Mouse (Mus musculus): ENCODE measurements around the gene Gdf7. TPM values are rescaled to one million over a fixed set of nuclear protein-coding genes. Genes with fewer than 3 reads are reported as not detected.

Gene Gdf7
- polyA plus RNA-seq, 1 experiment from 2014 or later, result not detected

DNA sequence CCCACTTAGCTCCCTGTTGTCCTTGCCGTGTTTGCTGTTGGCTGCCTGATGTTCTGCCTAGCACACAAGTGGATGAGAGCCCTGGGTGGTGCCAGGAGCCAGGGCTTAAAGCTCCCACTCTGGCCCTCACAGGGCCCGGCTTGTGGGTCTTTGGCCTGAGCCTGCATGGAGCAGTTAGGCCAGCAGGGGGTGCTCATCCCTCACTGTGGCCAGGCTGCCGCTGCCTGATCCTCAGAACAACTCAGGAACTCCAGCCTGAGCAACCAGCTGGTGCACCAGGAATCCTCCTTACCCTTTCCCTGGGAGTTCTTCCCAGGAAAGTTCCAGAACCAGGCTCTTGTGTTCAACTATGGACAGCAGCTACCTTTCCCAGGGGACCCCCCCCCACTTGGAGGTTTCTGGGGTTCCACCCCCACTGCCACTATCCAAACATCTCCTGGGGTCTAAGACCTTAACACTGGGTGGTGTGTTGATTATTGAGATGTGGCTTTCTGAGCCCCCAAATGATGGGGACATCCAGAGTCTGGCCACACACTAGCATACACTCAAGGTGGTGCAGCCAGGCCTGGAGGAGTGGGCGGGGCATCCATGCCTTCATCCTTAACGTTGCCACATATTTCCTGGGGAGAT, 18.4 kb upstream of the Gdf7 start:
- Histone ChIP-seq H3K9ac (replicated peaks; ENCODE audit: low read depth, low read length) (no peak overlapping the region), H3K4me1 (replicated peaks; ENCODE audit: control insufficient read depth, insufficient read depth, low read length) (no peaks in the 10 kb centered on the region), H3K9me3 (ENCODE audit: control insufficient read depth, low read length) (no peaks in the 10 kb centered on the region), H3K36me3 (ENCODE audit: control insufficient read depth, insufficient read depth) (0 out of 2 replicates have a peak, but pooled peaks cover 4% of the 10 kb centered on the region), H3K27me3 (replicated peaks; ENCODE audit: control insufficient read depth, insufficient read depth, low read length) (no peaks in the 10 kb centered on the region), H3K27ac (ENCODE audit: low read length) (no peak overlapping the region), H3K4me2 (ENCODE audit: low read length) (no peak overlapping the region), H3K4me3 (replicated peaks; ENCODE audit: low read length) (no peak overlapping the region)
- ATAC-seq, result peak; percentile 49
- WGBS, result 43% methylated on average over 5 of the region's 5 CpGs

DNA sequence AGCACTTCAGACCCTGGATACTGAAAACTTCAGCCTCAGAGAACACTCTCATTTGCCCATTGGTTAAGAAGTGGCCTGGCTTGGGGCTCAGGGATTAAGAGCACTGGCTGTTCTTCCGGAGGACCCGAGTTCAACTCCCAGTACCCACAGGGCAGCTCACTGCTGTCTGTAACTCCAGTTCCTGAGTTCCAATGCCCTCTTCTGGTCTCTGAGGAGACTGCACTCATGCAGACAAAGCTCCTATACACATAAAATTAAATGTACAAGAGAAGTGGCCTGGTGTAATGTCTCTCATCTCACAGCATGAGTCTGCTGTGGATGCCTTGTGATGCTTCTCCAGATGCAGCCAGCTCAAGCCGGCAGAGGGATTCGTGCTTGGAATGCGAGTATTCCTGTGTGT, 14.8 kb upstream of the Gdf7 start:
- 84% methylated on average over 5 of the region's 5 CpGs for WGBS
- no peaks in the 10 kb centered on the region; the same call in 1 of the 2 replicates for H3K27me3 ChIP-seq (replicated peaks; ENCODE audit: control insufficient read depth, insufficient read depth, low read length)
- no peak overlapping the region for H3K9ac ChIP-seq (replicated peaks; ENCODE audit: low read depth, low read length)
- no peak overlapping the region for H3K4me3 ChIP-seq (replicated peaks; ENCODE audit: low read length)
- no peak overlapping the region for H3K4me2 ChIP-seq (ENCODE audit: low read length)
- H3K36me3 ChIP-seq (ENCODE audit: control insufficient read depth, insufficient read depth), result no peaks in the 10 kb centered on the region
- H3K27ac ChIP-seq (ENCODE audit: low read length), result no peak overlapping the region
- ATAC-seq, result no peak
- H3K4me1 ChIP-seq (replicated peaks; ENCODE audit: control insufficient read depth, insufficient read depth, low read length), result peaks cover 10% of the 10 kb centered on the region
- H3K9me3 ChIP-seq (ENCODE audit: control insufficient read depth, low read length), result no peaks in the 10 kb centered on the region

DNA sequence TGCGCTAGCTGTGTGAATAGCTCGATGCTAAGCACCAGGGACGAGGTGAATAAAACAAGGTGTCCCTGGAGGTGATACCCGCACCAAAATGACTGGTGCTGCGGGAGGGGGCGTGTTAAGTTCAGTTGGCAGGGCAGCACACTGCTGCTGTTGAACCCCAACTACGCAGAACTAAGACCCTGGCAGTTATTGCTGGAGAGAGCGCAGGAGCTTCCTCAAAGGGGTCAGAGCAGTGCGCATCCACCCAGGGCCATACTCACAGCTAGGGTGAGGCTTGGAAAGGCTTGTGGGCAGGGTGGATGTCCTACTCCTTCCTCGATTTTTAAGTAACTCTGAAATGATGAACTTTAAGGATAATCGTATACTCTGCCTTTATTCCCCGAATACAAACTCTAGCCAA, 12.0 kb upstream of the Gdf7 start:
- H3K27me3 ChIP-seq (replicated peaks; ENCODE audit: control insufficient read depth, insufficient read depth, low read length), result peaks cover 4% of the 10 kb centered on the region
- peak; percentile 37 for ATAC-seq
- peak overlapping the region; percentile 76 for H3K9ac ChIP-seq (replicated peaks; ENCODE audit: low read depth, low read length)
- 17% methylated on average over 12 of the region's 12 CpGs for WGBS
- no peak overlapping the region for H3K27ac ChIP-seq (ENCODE audit: low read length)
- H3K4me2 ChIP-seq (ENCODE audit: low read length), result peak overlapping the region; percentile 92
- peaks cover 10% of the 10 kb centered on the region for H3K4me1 ChIP-seq (replicated peaks; ENCODE audit: control insufficient read depth, insufficient read depth, low read length)
- no peaks in the 10 kb centered on the region for H3K9me3 ChIP-seq (ENCODE audit: control insufficient read depth, low read length)
- peak overlapping the region; percentile 75 for H3K4me3 ChIP-seq (replicated peaks; ENCODE audit: low read length)
- H3K36me3 ChIP-seq (ENCODE audit: control insufficient read depth, insufficient read depth), result no peaks in the 10 kb centered on the region

DNA sequence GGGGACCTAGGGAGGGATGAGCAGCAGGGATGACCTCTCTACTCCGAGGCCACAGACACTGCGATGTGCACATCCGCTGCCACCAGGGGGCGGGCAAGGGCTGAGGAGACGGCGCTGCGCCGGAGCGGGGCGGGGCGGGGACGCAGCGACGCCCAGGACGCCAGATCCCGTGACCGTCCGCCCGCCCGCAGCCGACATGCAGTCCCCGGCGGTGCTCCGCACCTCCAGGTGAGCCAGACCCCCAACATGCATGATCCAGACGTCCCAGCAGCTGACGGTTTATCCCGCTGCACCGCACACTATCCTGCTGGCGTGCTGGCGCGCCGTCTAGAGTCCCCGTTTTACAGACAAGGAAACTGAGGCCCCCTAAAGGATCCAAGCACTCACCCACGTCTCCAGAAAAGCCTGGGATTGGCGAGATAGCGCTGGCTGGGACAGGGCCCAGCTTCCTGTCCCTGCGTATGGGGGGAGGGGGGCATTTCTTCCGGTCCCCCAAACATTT, 11.6 kb upstream of the Gdf7 start, which contains the start of gene Hs1bp3:
Hs1bp3 (plus strand) TSS at position 163 of the 502 bp plus-strand sequence.
- H3K4me2 ChIP-seq (ENCODE audit: low read length), result peak within 1 kb of the TSS; percentile 92
- under 1% methylated on average over 31 of the region's 38 CpGs for WGBS
- peaks cover 10% of the 10 kb centered on the region for H3K4me1 ChIP-seq (replicated peaks; ENCODE audit: control insufficient read depth, insufficient read depth, low read length)
- no peaks in the 10 kb centered on the region for H3K9me3 ChIP-seq (ENCODE audit: control insufficient read depth, low read length)
- H3K36me3 ChIP-seq (ENCODE audit: control insufficient read depth, insufficient read depth), result no peaks in the 10 kb centered on the region
- H3K4me3 ChIP-seq (replicated peaks; ENCODE audit: low read length), result peak within 1 kb of the TSS; percentile 75
- peak; percentile 88 for ATAC-seq
- no peak within 1 kb of the TSS for H3K27ac ChIP-seq (ENCODE audit: low read length)
- peaks cover 4% of the 10 kb centered on the region for H3K27me3 ChIP-seq (replicated peaks; ENCODE audit: control insufficient read depth, insufficient read depth, low read length)
- H3K9ac ChIP-seq (replicated peaks; ENCODE audit: low read depth, low read length), result peak within 1 kb of the TSS; percentile 76

DNA sequence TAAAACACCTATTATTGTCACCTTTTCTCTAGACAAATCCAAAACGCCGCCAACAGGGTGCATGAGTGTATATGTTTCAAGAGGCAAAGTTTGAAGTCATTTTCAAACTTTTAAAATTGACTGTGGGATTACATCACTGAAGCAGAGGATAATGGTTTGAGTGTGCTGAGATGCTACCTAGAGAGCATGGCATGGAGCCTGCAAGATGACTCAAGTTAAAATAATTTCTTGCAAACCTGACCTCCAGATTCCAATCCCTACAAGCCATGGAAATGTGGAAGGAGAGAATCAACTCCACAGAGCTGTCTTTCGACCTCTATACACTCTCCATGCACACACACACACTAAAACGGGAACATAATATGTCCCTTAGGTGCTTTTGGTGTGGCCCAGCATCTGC, 10.5 kb upstream of the Gdf7 start:
- Histone ChIP-seq H3K4me3 (replicated peaks; ENCODE audit: low read length) (no peak overlapping the region), H3K4me2 (ENCODE audit: low read length) (no peak overlapping the region), H3K36me3 (ENCODE audit: control insufficient read depth, insufficient read depth) (no peaks in the 10 kb centered on the region), H3K27ac (ENCODE audit: low read length) (no peak overlapping the region), H3K27me3 (replicated peaks; ENCODE audit: control insufficient read depth, insufficient read depth, low read length) (peaks cover 4% of the 10 kb centered on the region), H3K9ac (replicated peaks; ENCODE audit: low read depth, low read length) (no peak overlapping the region), H3K4me1 (replicated peaks; ENCODE audit: control insufficient read depth, insufficient read depth, low read length) (peaks cover 10% of the 10 kb centered on the region), H3K9me3 (ENCODE audit: control insufficient read depth, low read length) (no peaks in the 10 kb centered on the region)
- ATAC-seq, result no peak
- 90% methylated on average over 4 of the region's 4 CpGs for WGBS

DNA sequence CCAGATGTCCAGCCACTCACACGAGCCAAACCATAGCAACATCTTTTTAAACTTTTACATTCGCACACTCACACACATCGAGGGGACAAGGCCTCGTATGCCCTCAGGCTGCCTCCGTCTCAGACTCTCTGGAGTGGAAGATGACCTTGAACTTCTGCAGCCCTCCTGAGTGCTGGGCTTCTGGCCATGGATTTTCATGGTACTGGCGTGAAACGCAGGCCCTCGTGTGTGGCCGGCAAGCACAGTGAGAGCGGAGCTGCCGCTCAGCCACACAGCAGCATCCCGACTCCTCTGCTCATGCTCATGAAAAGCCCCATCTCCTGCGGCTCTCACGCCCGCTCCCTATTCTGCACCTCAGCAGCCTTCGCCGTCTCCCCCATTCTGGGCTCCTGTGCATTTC, 9.2 kb upstream of the Gdf7 start:
- H3K9ac ChIP-seq (replicated peaks; ENCODE audit: low read depth, low read length), result no peak overlapping the region
- no peak overlapping the region for H3K27ac ChIP-seq (ENCODE audit: low read length)
- H3K9me3 ChIP-seq (ENCODE audit: control insufficient read depth, low read length), result no peaks in the 10 kb centered on the region
- no peak overlapping the region for H3K4me2 ChIP-seq (ENCODE audit: low read length)
- H3K4me3 ChIP-seq (replicated peaks; ENCODE audit: low read length), result no peak overlapping the region
- peaks cover 10% of the 10 kb centered on the region for H3K4me1 ChIP-seq (replicated peaks; ENCODE audit: control insufficient read depth, insufficient read depth, low read length)
- no peaks in the 10 kb centered on the region for H3K36me3 ChIP-seq (ENCODE audit: control insufficient read depth, insufficient read depth)
- peaks cover 7% of the 10 kb centered on the region for H3K27me3 ChIP-seq (replicated peaks; ENCODE audit: control insufficient read depth, insufficient read depth, low read length)
- no peak for ATAC-seq
- WGBS, result 35% methylated on average over 17 of the region's 17 CpGs

DNA sequence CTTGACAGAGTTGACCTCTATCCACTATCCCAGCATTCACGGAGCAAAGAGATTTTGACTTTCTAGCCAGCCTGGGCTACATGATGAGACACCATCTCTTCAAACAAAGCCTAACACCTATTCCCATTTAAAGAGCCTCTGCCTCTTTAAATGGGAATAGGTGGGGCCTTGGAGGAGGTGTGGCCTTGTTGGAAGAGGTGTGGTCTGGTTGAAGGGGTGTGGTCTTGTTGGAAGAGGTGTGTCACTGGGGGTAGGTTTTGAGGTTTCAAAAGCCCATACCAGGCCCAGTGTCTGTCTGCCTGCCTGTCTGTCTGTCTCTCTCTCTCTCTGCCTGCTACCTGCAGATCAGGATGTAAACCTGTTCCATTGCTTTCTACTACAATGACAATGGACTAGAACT, 5.2 kb upstream of the Gdf7 start:
- Histone ChIP-seq H3K4me3 (replicated peaks; ENCODE audit: low read length) (no peak overlapping the region), H3K4me2 (ENCODE audit: low read length) (no peak overlapping the region), H3K9ac (replicated peaks; ENCODE audit: low read depth, low read length) (no peak overlapping the region), H3K36me3 (ENCODE audit: control insufficient read depth, insufficient read depth) (no peaks in the 10 kb centered on the region), H3K27me3 (replicated peaks; ENCODE audit: control insufficient read depth, insufficient read depth, low read length) (peaks cover 40% of the 10 kb centered on the region), H3K4me1 (replicated peaks; ENCODE audit: control insufficient read depth, insufficient read depth, low read length) (peaks cover 4% of the 10 kb centered on the region), H3K27ac (ENCODE audit: low read length) (no peak overlapping the region), H3K9me3 (ENCODE audit: control insufficient read depth, low read length) (no peaks in the 10 kb centered on the region)
- no peak for ATAC-seq
- 72% methylated on average over 1 of the region's 1 CpGs for WGBS

DNA sequence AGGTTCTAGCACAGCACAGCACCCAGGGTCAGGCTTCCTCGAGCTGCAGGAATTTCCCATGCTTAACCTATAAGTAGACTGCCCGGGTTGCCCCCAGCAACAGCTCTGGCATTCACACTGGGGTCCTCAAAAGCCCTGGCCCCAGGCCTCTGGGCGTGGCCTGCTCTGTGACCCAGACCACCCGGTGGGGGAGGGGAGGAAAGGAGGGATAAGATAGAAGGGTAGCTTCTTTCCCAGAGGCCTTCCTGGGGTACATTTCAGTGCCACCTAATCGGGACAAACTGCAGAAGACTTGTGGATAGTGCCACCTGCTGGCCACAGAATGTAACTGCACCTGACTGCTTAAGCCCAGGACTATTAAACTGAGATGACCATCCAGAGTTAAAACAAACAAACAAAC, 4.7 kb upstream of the Gdf7 start:
- Histone ChIP-seq H3K27ac (ENCODE audit: low read length) (no peak overlapping the region), H3K27me3 (replicated peaks; ENCODE audit: control insufficient read depth, insufficient read depth, low read length) (peaks cover 43% of the 10 kb centered on the region), H3K9ac (replicated peaks; ENCODE audit: low read depth, low read length) (no peak overlapping the region), H3K4me1 (replicated peaks; ENCODE audit: control insufficient read depth, insufficient read depth, low read length) (peaks cover 9% of the 10 kb centered on the region), H3K4me2 (ENCODE audit: low read length) (no peak overlapping the region), H3K36me3 (ENCODE audit: control insufficient read depth, insufficient read depth) (no peaks in the 10 kb centered on the region), H3K9me3 (ENCODE audit: control insufficient read depth, low read length) (no peaks in the 10 kb centered on the region), H3K4me3 (replicated peaks; ENCODE audit: low read length) (no peak overlapping the region)
- WGBS, result 4% methylated on average over 5 of the region's 5 CpGs
- ATAC-seq, result peak; percentile 39

DNA sequence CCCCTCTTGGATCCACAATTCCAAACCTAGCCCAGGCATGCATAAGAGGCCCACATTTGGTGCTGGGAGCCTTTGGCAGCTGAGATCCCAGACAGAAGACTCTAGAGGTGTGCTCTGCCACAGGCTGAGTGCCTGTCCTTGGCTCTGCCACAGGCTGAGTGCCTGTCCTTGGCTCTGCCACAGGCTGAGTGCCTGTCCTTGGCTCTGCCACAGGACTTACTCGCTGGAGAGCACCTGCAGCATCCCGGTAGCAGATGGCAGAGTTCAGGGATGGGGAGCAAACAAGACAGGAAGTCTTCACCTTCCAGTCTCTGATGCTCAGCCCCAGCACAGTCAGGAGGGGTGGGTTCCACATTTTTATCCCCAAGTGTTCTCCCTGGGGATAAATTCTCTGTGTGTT, 3.5 kb upstream of the Gdf7 start:
- H3K4me3 ChIP-seq (replicated peaks; ENCODE audit: low read length), result no peak overlapping the region

More for the DNA sequence above, 3.5 kb upstream of the Gdf7 start:
- H3K27me3 ChIP-seq (replicated peaks; ENCODE audit: control insufficient read depth, insufficient read depth, low read length), result peaks cover 54% of the 10 kb centered on the region
- no peak for ATAC-seq
- no peak overlapping the region for H3K4me2 ChIP-seq (ENCODE audit: low read length)
- peaks cover 12% of the 10 kb centered on the region for H3K4me1 ChIP-seq (replicated peaks; ENCODE audit: control insufficient read depth, insufficient read depth, low read length)
- no peaks in the 10 kb centered on the region for H3K9me3 ChIP-seq (ENCODE audit: control insufficient read depth, low read length)
- H3K9ac ChIP-seq (replicated peaks; ENCODE audit: low read depth, low read length), result no peak overlapping the region
- 42% methylated on average over 2 of the region's 2 CpGs for WGBS
- no peaks in the 10 kb centered on the region for H3K36me3 ChIP-seq (ENCODE audit: control insufficient read depth, insufficient read depth)
- no peak overlapping the region for H3K27ac ChIP-seq (ENCODE audit: low read length)

Data from forebrain, embryonic 16.5 days (tissue).